Mouse (Mus musculus): ENCODE measurements at regions not wholly inside any gene's neighbourhood (a gene's known extent, or its start where the extent isn't known, plus 50 kb on each side); places are given as distances from the start of the nearest gene placed in this dataset.

DNA sequence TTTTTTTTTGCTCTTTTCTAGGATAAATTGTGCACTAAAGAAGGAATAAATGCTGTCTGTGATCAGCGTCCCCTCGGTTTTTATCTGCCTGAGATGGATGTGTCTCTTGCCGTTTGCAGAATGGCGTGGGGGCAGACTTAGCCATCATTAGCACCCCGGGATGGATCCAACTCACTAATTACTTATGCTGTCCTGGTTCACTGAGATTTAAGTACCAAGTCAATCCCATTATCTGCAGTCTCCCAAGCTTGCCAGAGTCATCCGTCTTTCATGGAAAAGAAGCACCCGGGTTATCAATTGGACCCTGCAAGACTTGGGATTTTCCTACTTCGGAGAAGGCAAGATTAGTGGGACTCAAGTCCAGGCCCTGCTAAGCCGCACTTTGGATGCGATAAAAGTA, 351.5 kb downstream of the Tmem182 start:
- Histone ChIP-seq H3K4me3 (ENCODE audit: control insufficient read depth in 1 of 2, insufficient read depth in 1 of 2, low read depth in 2 of 2, low read length in 2 of 2) (no peak overlapping the region), H3K36me3 (ENCODE audit: control insufficient read depth in 1 of 2, insufficient read depth in 2 of 2, low read length in 2 of 2) (no peaks in the 10 kb centered on the region)
- TF ChIP-seq POLR2A (IDR thresholded peaks at IDR 0.05; ENCODE audit: control insufficient read depth in 1 of 2, insufficient read depth in 1 of 2, low read depth in 1 of 2, low read length in 2 of 2, poor library complexity in 1 of 2) (no peak), GABPA (IDR thresholded peaks at IDR 0.05; ENCODE audit: low read depth, low read length) (no peak), NRF1 (IDR thresholded peaks at IDR 0.05; ENCODE audit: insufficient read depth, low read depth, low read length, poor library complexity, severe bottlenecking) (no peak), TAL1 (IDR thresholded peaks at IDR 0.05; ENCODE audit: low read length) (no peak), USF1 (IDR thresholded peaks at IDR 0.05; ENCODE audit: low read depth, low read length) (no peak), TBP (IDR thresholded peaks at IDR 0.05; ENCODE audit: low read depth, low read length) (no peak), BHLHE40 (IDR thresholded peaks at IDR 0.05; ENCODE audit: borderline replicate concordance, low read depth, low read length) (no peak), MYC (IDR thresholded peaks at IDR 0.05; ENCODE audit: low read depth, low read length) (no peak), CTCF (IDR thresholded peaks at IDR 0.05 in 2 of 3, conservative IDR thresholded peaks at IDR 0.05 in 1 of 3; ENCODE audit: control insufficient read depth in 1 of 3, insufficient read depth in 1 of 3, low read depth in 2 of 3, low read length in 3 of 3, poor library complexity in 1 of 3, severe bottlenecking in 1 of 3) (no peak), CHD1 (IDR thresholded peaks at IDR 0.05; ENCODE audit: low read depth, low read length) (no peak)

DNA sequence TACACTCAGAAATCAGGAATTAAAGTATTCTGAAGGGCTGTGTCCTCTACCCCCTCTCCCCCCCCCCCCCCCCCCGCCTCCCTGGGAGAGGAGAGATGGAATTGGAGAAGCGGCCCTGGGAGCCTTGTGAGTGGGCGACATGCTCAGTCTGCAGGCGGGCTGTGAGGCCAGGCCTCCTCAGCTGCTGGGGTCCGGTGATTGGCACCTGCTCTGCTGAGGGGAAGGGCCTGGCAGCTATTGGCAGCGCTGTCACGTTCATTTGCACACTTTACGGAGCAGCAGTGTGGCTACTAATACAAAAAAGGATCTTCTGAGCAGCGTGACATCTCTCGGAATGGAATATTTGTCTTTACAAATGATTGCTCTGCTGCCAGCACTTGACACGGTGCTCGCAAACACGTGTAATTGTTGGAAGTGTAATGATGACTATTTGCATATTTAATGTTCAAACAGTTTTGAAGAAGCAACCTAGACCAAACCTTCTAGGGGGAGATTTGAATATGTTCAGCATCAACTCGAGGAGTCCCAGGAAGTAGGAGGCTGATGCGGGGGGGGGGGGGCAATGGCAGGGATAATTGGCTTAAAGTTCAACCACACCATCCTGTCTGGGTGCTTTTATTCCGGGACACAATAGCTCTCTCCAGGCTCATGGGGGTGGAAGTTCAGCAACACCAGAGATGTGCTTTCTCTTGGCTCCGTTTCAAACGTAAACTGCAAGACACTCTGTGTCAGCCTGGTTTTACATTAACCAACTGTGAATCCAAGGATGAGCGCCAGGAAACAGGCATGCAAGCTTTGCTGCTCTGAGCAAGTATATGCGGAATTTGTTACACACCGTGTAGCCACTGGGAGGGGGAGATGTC, 352.5 kb downstream of the Tmem182 start:
- H3K36me3 ChIP-seq (ENCODE audit: control insufficient read depth in 1 of 2, insufficient read depth in 2 of 2, low read length in 2 of 2) = no peaks in the 10 kb centered on the region
- no peak for DNase-seq (ENCODE audit: low read depth, low spot score)
- TF ChIP-seq KAT2A (conservative IDR thresholded peaks at IDR 0.05; ENCODE audit: low read depth, low read length) = no peak
- TF ChIP-seq POLR2AphosphoS2 (IDR thresholded peaks at IDR 0.05; ENCODE audit: low read length) = no peak
- TF ChIP-seq TAL1 (IDR thresholded peaks at IDR 0.05; ENCODE audit: low read length) = no peak
- no peak for TF ChIP-seq SIN3A (IDR thresholded peaks at IDR 0.05; ENCODE audit: low read length)
- no peak for TF ChIP-seq TCF12 (IDR thresholded peaks at IDR 0.05; ENCODE audit: low read depth, low read length)
- TF ChIP-seq NRF1 (IDR thresholded peaks at IDR 0.05; ENCODE audit: insufficient read depth, low read depth, low read length, poor library complexity, severe bottlenecking) = no peak
- TF ChIP-seq MYB (IDR thresholded peaks at IDR 0.05; ENCODE audit: low read depth, low read length) = no peak
- no peak for TF ChIP-seq MAX (IDR thresholded peaks at IDR 0.05; ENCODE audit: low read length)
- TF ChIP-seq POLR2A (IDR thresholded peaks at IDR 0.05; ENCODE audit: control insufficient read depth in 1 of 2, insufficient read depth in 1 of 2, low read depth in 1 of 2, low read length in 2 of 2, poor library complexity in 1 of 2) = no peak
- no peak for TF ChIP-seq BHLHE40 (IDR thresholded peaks at IDR 0.05; ENCODE audit: borderline replicate concordance, low read depth, low read length)
- TF ChIP-seq USF1 (IDR thresholded peaks at IDR 0.05; ENCODE audit: low read depth, low read length) = no peak
- TF ChIP-seq E2F4 (IDR thresholded peaks at IDR 0.05; ENCODE audit: borderline replicate concordance, low read depth, low read length) = no peak
- TF ChIP-seq MYC (IDR thresholded peaks at IDR 0.05; ENCODE audit: low read depth, low read length) = no peak
- TF ChIP-seq UBTF (IDR thresholded peaks at IDR 0.05; ENCODE audit: borderline replicate concordance, insufficient read depth, low read depth, low read length) = no peak
- H3K9me3 ChIP-seq (replicated peaks; ENCODE audit: insufficient read depth, low read length) = no peaks in the 10 kb centered on the region
- H3K4me3 ChIP-seq (ENCODE audit: control insufficient read depth in 1 of 2, insufficient read depth in 1 of 2, low read depth in 2 of 2, low read length in 2 of 2) = no peak overlapping the region
- H3K79me2 ChIP-seq (ENCODE audit: control insufficient read depth, insufficient read depth, low read length, poor library complexity) = no peaks in the 10 kb centered on the region
- H3K9ac ChIP-seq (ENCODE audit: control insufficient read depth, low read depth, low read length, poor library complexity, severe bottlenecking) = no peak overlapping the region
- no peaks in the 10 kb centered on the region for H3K4me1 ChIP-seq (ENCODE audit: control insufficient read depth in 1 of 2, insufficient read depth in 2 of 2, low read length in 2 of 2)
- no peaks in the 10 kb centered on the region for H3K27me3 ChIP-seq (ENCODE audit: control insufficient read depth in 1 of 2, insufficient read depth in 2 of 2, low read length in 2 of 2)
- H3K27ac ChIP-seq (ENCODE audit: control insufficient read depth, low read depth, low read length) = no peak overlapping the region

More for the DNA sequence above, 351.5 kb downstream of the Tmem182 start:
- H3K9ac ChIP-seq (ENCODE audit: control insufficient read depth, low read depth, low read length, poor library complexity, severe bottlenecking) = no peak overlapping the region
- no peaks in the 10 kb centered on the region for H3K79me2 ChIP-seq (ENCODE audit: control insufficient read depth, insufficient read depth, low read length, poor library complexity)
- H3K27me3 ChIP-seq (ENCODE audit: control insufficient read depth in 1 of 2, insufficient read depth in 2 of 2, low read length in 2 of 2) = no peaks in the 10 kb centered on the region
- H3K9me3 ChIP-seq (replicated peaks; ENCODE audit: insufficient read depth, low read length) = no peaks in the 10 kb centered on the region
- H3K27ac ChIP-seq (ENCODE audit: control insufficient read depth, low read depth, low read length) = no peak overlapping the region
- H3K4me1 ChIP-seq (ENCODE audit: control insufficient read depth in 1 of 2, insufficient read depth in 2 of 2, low read length in 2 of 2) = no peaks in the 10 kb centered on the region
- no peak for DNase-seq (ENCODE audit: low read depth, low spot score)
